In genomic region chr3:68684207-68684606, GRCm38 (mm10) we compare ENCODE assay signal across 20 mouse cellular contexts. TPM values are rescaled to one million over a fixed set of nuclear protein-coding genes. Genes with fewer than 3 reads are reported as not detected.
DNase-seq lines count a peak whose midpoint lies in the region; TF ChIP-seq lines count a peak whose summit lies in the region.
"Had no signal": no experiment of that assay in that cellular context is flagged by ENCODE, and none has a peak within 500 bp of the region (broad histone marks: within the 10 kb centered on the region; RNA-seq: fewer than 3 reads in every experiment).

No protein-coding gene starts in this region.

- peak overlapping the region; percentile 75 for H3K27ac ChIP-seq in layer of hippocampus, adult 2 months
- H3K27ac ChIP-seq: embryonic facial prominence, embryonic 10.5 days; embryonic facial prominence, embryonic 12.5 days; forebrain, embryonic 13.5 days; forebrain, embryonic 15.5 days had no signal

- no peak for DNase-seq in layer of hippocampus, adult 2 months (ENCODE audit: low spot score in 2 of 2)
- DNase-seq in layer of hippocampus, postnatal 10 days (ENCODE audit: low spot score in 2 of 2): no peak
- peak; percentile 28 for DNase-seq in right cerebral cortex, adult 18-20 months
- no peak for DNase-seq in right cerebral cortex, adult 2 months (ENCODE audit: low spot score in 2 of 2)
- no peak for DNase-seq in thymus, postnatal 0 days (ENCODE audit: low spot score)
- DNase-seq: adrenal gland, adult 2 months; adrenal gland, postnatal 10 days; adrenal gland, postnatal 25 days; cerebellum, adult 11-12 months; cerebellum, adult 2 months; cerebellum, adult 9-10 months; cerebellum, postnatal 10 days; cerebellum, postnatal 25 days; forebrain, postnatal 0 days had no signal

- no peak for TF ChIP-seq CTCF in layer of hippocampus, adult 2 months (conservative IDR thresholded peaks at IDR 0.05)

- no peak overlapping the region for H3K4me3 ChIP-seq in layer of hippocampus, adult 2 months
- H3K4me3 ChIP-seq: embryonic facial prominence, embryonic 10.5 days; embryonic facial prominence, embryonic 12.5 days; forebrain, embryonic 13.5 days; forebrain, embryonic 15.5 days had no signal

RNA-seq across cellular contexts. Expression of gene Il12a, which starts 6.2 kb away (rescaled TPM):
- 1 to 10 TPM; 1.0 to 1.3 TPM for total RNA-seq in layer of hippocampus, adult 2 months (2021)
- under 1 TPM in 1 of 2 experiments, not detected in 1; 0.62 TPM for total RNA-seq in layer of hippocampus, postnatal 10 days (2021)
- 3.0 TPM in 2 replicates for polyA plus RNA-seq in thymus, postnatal 0 days (2015; fragmentation: Nextera tagmentation; extraction: Ambion mirVana)
- total RNA-seq: ES-E14; forebrain, postnatal 0 days; MEL had no signal
- polyA plus RNA-seq: adrenal gland, adult 2 months; embryonic facial prominence, embryonic 10.5 days; forebrain, postnatal 0 days had no signal
